Comparison of ENCODE assay signal across 8 mouse cellular contexts in the genomic region with DNA sequence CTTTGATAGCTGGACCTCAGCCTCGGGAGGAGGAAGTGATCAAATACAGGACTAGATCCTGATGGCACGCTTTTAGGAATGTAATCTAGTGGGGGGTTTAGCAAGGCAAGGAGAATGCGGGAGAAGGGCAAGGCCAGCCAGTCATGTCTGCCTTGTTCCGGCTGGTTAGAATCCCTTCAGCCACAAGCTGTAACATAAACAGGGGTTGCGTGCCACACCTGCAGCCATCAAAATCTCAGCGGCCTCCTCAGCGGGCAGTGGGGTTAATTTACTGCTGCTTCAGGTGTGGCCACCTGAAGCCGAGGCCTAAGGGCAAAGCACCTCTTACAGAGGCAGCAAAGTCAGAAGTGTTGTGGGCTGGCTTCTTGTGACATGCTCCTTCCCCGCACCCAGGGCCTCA. TPM values are rescaled to one million over a fixed set of nuclear protein-coding genes. Genes with fewer than 3 reads are reported as not detected.
DNase-seq lines count a peak whose midpoint lies in the region; ATAC-seq and TF ChIP-seq lines count a peak whose summit lies in the region.

Gene Ndrg4 (plus strand): TSS at position 350 of the 400 bp plus-strand sequence.

- peak within 1 kb of the TSS; percentile 57 for H3K9ac ChIP-seq in forebrain, embryonic 11.5 days (ENCODE audit: low read length)
- peak within 1 kb of the TSS; percentile 29; the same call in 1 of the 2 replicates for H3K9ac ChIP-seq in intestine, embryonic 14.5 days (ENCODE audit: low read length)
- peak within 1 kb of the TSS; percentile 77 for H3K9ac ChIP-seq in midbrain, embryonic 13.5 days (replicated peaks)

- 79% methylated on average over 9 of the region's 9 CpGs for WGBS in cerebellum, adult 2 months
- WGBS in forebrain, embryonic 11.5 days, result 39% methylated on average over 9 of the region's 9 CpGs
- 36% methylated on average over 9 of the region's 9 CpGs for WGBS in intestine, embryonic 14.5 days
- WGBS in midbrain, embryonic 13.5 days, result 47% methylated on average over 9 of the region's 9 CpGs

- peak within 1 kb of the TSS; percentile 90 for H3ac ChIP-seq in C2C12 (ENCODE audit: control insufficient read depth, insufficient read length, low read depth)

- peaks cover 32% of the 10 kb centered on the region for H3K79me2 ChIP-seq in C2C12 (ENCODE audit: control insufficient read depth, insufficient read depth)

- no peak for TF ChIP-seq POLR2A in cerebellum, adult 2 months (IDR thresholded peaks at IDR 0.05; ENCODE audit: borderline replicate concordance, insufficient read depth, low read length)

- H3K4me2 ChIP-seq in forebrain, embryonic 11.5 days (ENCODE audit: low read depth, low read length, severe bottlenecking), result peak within 1 kb of the TSS; percentile 91
- peak within 1 kb of the TSS; percentile 99 for H3K4me2 ChIP-seq in intestine, embryonic 14.5 days (ENCODE audit: low read length)
- peak within 1 kb of the TSS; percentile 82 for H3K4me2 ChIP-seq in midbrain, embryonic 13.5 days (replicated peaks)

- no peak for TF ChIP-seq CTCF in cerebellum, adult 2 months (IDR thresholded peaks at IDR 0.05; ENCODE audit: borderline replicate concordance, insufficient read depth, low read depth, low read length)
- no peak for TF ChIP-seq CTCF in C2C12 (IDR thresholded peaks at IDR 0.05; ENCODE audit: control insufficient read depth, insufficient read depth, insufficient read length)

- no peaks in the 10 kb centered on the region for H3K4me1 ChIP-seq in cerebellum, adult 2 months (ENCODE audit: control insufficient read depth, insufficient read depth, low read length)
- peaks cover 4% of the 10 kb centered on the region; the same call in 1 of the 2 replicates for H3K4me1 ChIP-seq in forebrain, embryonic 11.5 days (replicated peaks; ENCODE audit: control insufficient read depth, insufficient read depth, low read length)
- H3K4me1 ChIP-seq in intestine, embryonic 14.5 days (replicated peaks; ENCODE audit: control insufficient read depth, insufficient read depth, low read length), result no peaks in the 10 kb centered on the region
- H3K4me1 ChIP-seq in midbrain, embryonic 13.5 days (replicated peaks), result peaks cover 14% of the 10 kb centered on the region

- no peak for ATAC-seq in forebrain, embryonic 11.5 days (replicated peaks; ENCODE audit: low FRiP score)
- no peak for ATAC-seq in intestine, embryonic 14.5 days (replicated peaks; ENCODE audit: low FRiP score, low TSS enrichment, low read depth)
- ATAC-seq in midbrain, embryonic 13.5 days, result no peak

- H3K36me3 ChIP-seq in C2C12 (ENCODE audit: control insufficient read depth, insufficient read depth), result no peaks in the 10 kb centered on the region
- H3K36me3 ChIP-seq in forebrain, embryonic 11.5 days (ENCODE audit: control insufficient read depth, insufficient read depth, low read length), result no peaks in the 10 kb centered on the region
- H3K36me3 ChIP-seq in intestine, embryonic 14.5 days (ENCODE audit: control insufficient read depth, insufficient read depth, low read length), result no peaks in the 10 kb centered on the region
- no peaks in the 10 kb centered on the region for H3K36me3 ChIP-seq in midbrain, embryonic 13.5 days

- H3K4me3 ChIP-seq in cerebellum, adult 2 months (replicated peaks; ENCODE audit: insufficient read depth, low read depth, low read length), result peak within 1 kb of the TSS; percentile 34
- H3K4me3 ChIP-seq in C2C12 (ENCODE audit: insufficient read depth, poor library complexity, severe bottlenecking), result peak within 1 kb of the TSS; percentile 43
- H3K4me3 ChIP-seq in forebrain, embryonic 11.5 days (ENCODE audit: low read depth, low read length), result peak within 1 kb of the TSS; percentile 53
- H3K4me3 ChIP-seq in intestine, embryonic 14.5 days (ENCODE audit: low read depth, low read length), result peak within 1 kb of the TSS; percentile 46
- peak within 1 kb of the TSS; percentile 62 for H3K4me3 ChIP-seq in midbrain, embryonic 13.5 days (replicated peaks)

- no peak within 1 kb of the TSS; the same call in 1 of the 2 replicates for H3K27ac ChIP-seq in cerebellum, adult 2 months (ENCODE audit: insufficient read depth, low read length)
- H3K27ac ChIP-seq in forebrain, embryonic 11.5 days (ENCODE audit: low read depth, low read length), result no peak within 1 kb of the TSS
- no peak within 1 kb of the TSS for H3K27ac ChIP-seq in intestine, embryonic 14.5 days (ENCODE audit: low read depth)
- peak within 1 kb of the TSS; percentile 30; the same call in 1 of the 2 replicates for H3K27ac ChIP-seq in midbrain, embryonic 13.5 days

- no peak for DNase-seq in cerebellum, adult 2 months
- no peak for DNase-seq in cerebellum, adult 11 months
- DNase-seq in forebrain, embryonic 11.5 days (ENCODE audit: low spot score), result no peak
- DNase-seq in intestine, embryonic 14.5 days (ENCODE audit: low spot score), result no peak
- DNase-seq in thymus, postnatal 36 days, result no peak
- no peak for DNase-seq in urinary bladder, postnatal 14 days (ENCODE audit: low spot score)

- H3K79me3 ChIP-seq in C2C12 (ENCODE audit: low read depth), result peaks cover 7% of the 10 kb centered on the region

- no peaks in the 10 kb centered on the region for H3K9me3 ChIP-seq in forebrain, embryonic 11.5 days (ENCODE audit: control insufficient read depth, low read length)
- no peaks in the 10 kb centered on the region for H3K9me3 ChIP-seq in intestine, embryonic 14.5 days (ENCODE audit: control insufficient read depth, low read length)
- H3K9me3 ChIP-seq in midbrain, embryonic 13.5 days, result no peaks in the 10 kb centered on the region

- 0 out of 2 replicates have a peak, but pooled peaks cover 1% of the 10 kb centered on the region for H3K27me3 ChIP-seq in cerebellum, adult 2 months (ENCODE audit: control insufficient read depth, insufficient read depth, low read length)
- no peaks in the 10 kb centered on the region for H3K27me3 ChIP-seq in C2C12 (ENCODE audit: control insufficient read depth, insufficient read depth, insufficient read length)
- H3K27me3 ChIP-seq in forebrain, embryonic 11.5 days (ENCODE audit: control insufficient read depth, insufficient read depth, low read length), result peaks cover 33% of the 10 kb centered on the region
- H3K27me3 ChIP-seq in intestine, embryonic 14.5 days (replicated peaks; ENCODE audit: control insufficient read depth, insufficient read depth, low read length), result peaks cover 70% of the 10 kb centered on the region
- H3K27me3 ChIP-seq in midbrain, embryonic 13.5 days, result peaks cover 60% of the 10 kb centered on the region

TF ChIP-seq in C2C12, 6 proteins besides CTCF, POLR2A, EP300 and RAD21:
- TF ChIP-seq MAX (IDR thresholded peaks at IDR 0.05), result no peak
- TF ChIP-seq MYOG (IDR thresholded peaks at IDR 0.05; ENCODE audit: control insufficient read depth, extremely low read depth, insufficient read length), result no peak
- TF ChIP-seq FOSL1 (IDR thresholded peaks at IDR 0.05; ENCODE audit: insufficient read depth, low read length, poor library complexity, severe bottlenecking), result no peak
- no peak for TF ChIP-seq CEBPB (IDR thresholded peaks at IDR 0.05; ENCODE audit: low read depth)
- TF ChIP-seq MYOD1 (IDR thresholded peaks at IDR 0.05; ENCODE audit: control insufficient read depth, insufficient read length, low read depth), result no peak
- TF ChIP-seq USF1 (IDR thresholded peaks at IDR 0.05; ENCODE audit: low read depth), result no peak
TF ChIP-seq in C2C12: peak in this region for 0.

RNA-seq across cellular contexts. Expression of gene Ndrg4, which starts in this region (rescaled TPM):
- polyA plus RNA-seq in cerebellum, adult 2 months (2012; rRNA removed), result 1,847 and 1,940 TPM in 2 replicates
- polyA plus RNA-seq in C2C12 (2012; fragmentation: generic; extraction: Trizol), result 43.3 TPM
- polyA plus RNA-seq in forebrain, embryonic 11.5 days (2014; fragmentation: Nextera tagmentation; extraction: Ambion mirVana), result 33.2 and 36.7 TPM in 2 replicates
- 21.3 and 22.1 TPM in 2 replicates for polyA plus RNA-seq in intestine, embryonic 14.5 days (2014; fragmentation: Nextera tagmentation; extraction: Ambion mirVana)
- 159 and 168 TPM in 2 replicates for polyA plus RNA-seq in midbrain, embryonic 13.5 days (2015; fragmentation: Nextera tagmentation; extraction: Ambion mirVana)

Comparison
In these comparisons a context has a peak if more than half of its experiments do, and no peak if none do; other contexts are left out.
1. RNA of gene Ndrg4 (polyA plus RNA-seq): 1,847 to 1,940 TPM in cerebellum, adult 2 months; 159 to 168 TPM in midbrain, embryonic 13.5 days, 43.3 TPM in C2C12 (single experiment), 33.2 to 36.7 TPM in forebrain, embryonic 11.5 days and 21.3 to 22.1 TPM in intestine, embryonic 14.5 days; every median in the first group is over 10 times any median in the second.
2. Peak in every context shown above with its lines, with median percentiles within 50 percentile points of each other: H3K4me3 ChIP-seq, H3K4me2 ChIP-seq and H3K9ac ChIP-seq.